Mouse (Mus musculus) cerebellum, adult 2 months (tissue): ENCODE results near the gene Trp53.

Experiments used
- CTCF ChIP-seq: fragments of 200-500 bp; IDR thresholded peaks from 2 replicates; pipeline ENCODE4 v1.5.1; 2011; ENCODE audit warnings: low read depth, mild to moderate bottlenecking, control low read depth, low read length, moderate library complexity, borderline replicate concordance; ENCODE audit not compliant: insufficient read depth
- POLR2A ChIP-seq: fragments of 200-500 bp; IDR thresholded peaks from 2 replicates; pipeline ENCODE4 v1.6.1; 2011; ENCODE audit warnings: low read length, control low read depth, borderline replicate concordance; ENCODE audit not compliant: insufficient read depth

DNA sequence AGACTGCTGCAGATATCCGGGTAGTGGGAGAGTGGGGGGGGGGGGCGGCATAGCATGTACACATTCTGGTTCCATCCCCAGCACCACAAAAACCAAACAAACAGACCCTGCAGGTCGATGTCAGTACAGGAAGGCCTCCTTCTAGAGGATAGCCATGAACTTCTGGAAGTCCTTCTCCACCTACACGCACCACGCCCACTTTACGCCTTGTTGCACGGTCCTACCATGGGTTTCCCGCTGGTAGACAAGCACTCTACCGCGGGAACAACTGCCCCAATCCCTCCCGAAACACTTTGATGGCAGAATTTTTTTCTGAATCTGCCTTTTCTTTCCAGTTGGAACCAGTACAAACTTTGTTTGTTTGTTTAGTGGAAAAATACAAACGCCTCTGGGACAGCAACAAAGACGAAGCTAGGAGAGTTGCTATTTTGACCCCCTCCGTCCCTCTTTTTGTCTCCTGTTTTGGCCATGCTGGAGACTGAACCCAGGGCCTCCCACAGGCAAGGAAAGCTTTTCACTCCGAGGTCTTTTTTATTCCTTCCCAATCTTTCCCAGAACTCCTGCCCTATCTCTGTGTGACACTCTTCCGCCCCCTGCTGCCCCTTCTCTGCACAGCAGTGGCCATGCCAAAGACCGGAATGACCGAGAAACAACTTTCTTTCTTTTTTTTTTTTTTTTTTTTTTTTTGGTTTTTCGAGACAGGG, 33.5 kb downstream of the Trp53 start:
- TF ChIP-seq POLR2A (no peak), CTCF (peak; percentile 84)
